Mouse (Mus musculus) brain, embryonic 14.5 days (tissue): ENCODE data around the gene Sf3a1.

Experiments
- CTCF ChIP-seq: fragments of 200-500 bp; IDR thresholded peaks from 2 replicates; pipeline ENCODE4 v1.5.1; 2012; ENCODE audit warnings: inconsistent platforms, mild to moderate bottlenecking, moderate library complexity, borderline replicate concordance; ENCODE audit not compliant: insufficient read depth, insufficient read length; ENCODE audit errors: extremely low read depth
- POLR2A ChIP-seq: fragments of 200-500 bp; IDR thresholded peaks from 2 replicates; pipeline ENCODE4 v1.6.1; 2012; ENCODE audit warnings: mild to moderate bottlenecking, inconsistent platforms, borderline replicate concordance; ENCODE audit not compliant: poor library complexity, insufficient read depth, insufficient read length, severe bottlenecking; ENCODE audit errors: extremely low read depth

GRCm38 (mm10) chr11:4142352-4142751 is 17.8 kb upstream of the Sf3a1 start:
- no peak for TF ChIP-seq CTCF
- no peak for TF ChIP-seq POLR2A
